Mouse (Mus musculus) adrenal gland, adult 2 months (tissue): ENCODE data around the gene Cd163. TPM values are rescaled to one million over a fixed set of nuclear protein-coding genes. Genes with fewer than 3 reads are reported as not detected.

ENCODE experiments used
- DNase-seq: peaks from one replicate; pipeline ENCODE4 v3.0.0; 2021
- polyA plus RNA-seq: library from polyadenylated mRNA; depleted of rRNA; stranded (reverse); fragments of >200 nt; gene quantifications from 2 replicates; pipeline ENCODE4 v1.2.3, GENCODE M21; 2012; rRNA removed
- total RNA-seq, 2 experiments: library from RNA; stranded (reverse); gene quantifications; 2 replicates each; pipeline ENCODE4 v1.2.3; 2021

The Cd163 gene
- total and polyA plus RNA-seq, 3 experiments: 0.51 to 12.4 (median 4.2) TPM

- DNase-seq: no peak
These were observed 56.1 kb downstream of the Cd163 start for GRCm38 (mm10) chr6:124360549-124360948.

- no peak for DNase-seq
These were observed 59.9 kb downstream of the Cd163 start for GRCm38 (mm10) chr6:124364328-124364727.

GRCm38 (mm10) chr6:124373584-124374206 is 69.2 kb downstream of the Cd163 start:
- no peak for DNase-seq

- DNase-seq: no peak
These were observed 70.2 kb downstream of the Cd163 start for GRCm38 (mm10) chr6:124374683-124375082.

- DNase-seq: no peak
These were observed 71.0 kb downstream of the Cd163 start for GRCm38 (mm10) chr6:124375435-124375884.

GRCm38 (mm10) chr6:124376311-124376710 is 71.9 kb downstream of the Cd163 start:
- no peak for DNase-seq

- no peak for DNase-seq
These were observed 73.2 kb downstream of the Cd163 start for GRCm38 (mm10) chr6:124377494-124378255.

GRCm38 (mm10) chr6:124379331-124379730 is 74.9 kb downstream of the Cd163 start:
- peak; percentile 39 for DNase-seq

Other genes with a start within 250 kb of the Cd163 start
- not detected for gene Vmn2r27, start 72.8 kb upstream of the Cd163 start, total RNA-seq
- gene Vmn2r27, start 72.8 kb upstream of the Cd163 start, polyA plus RNA-seq: not detected in 2 replicates
- gene Pex5, start 110.4 kb downstream of the Cd163 start, total RNA-seq: 10 to 100 TPM; 71.0 to 99.9 TPM
- 44.9 and 47.5 TPM in 2 replicates for gene Pex5, start 110.4 kb downstream of the Cd163 start, polyA plus RNA-seq
- gene Clstn3, start 160.1 kb downstream of the Cd163 start, total RNA-seq: 100 to 1,000 TPM in 1 of 2 experiments, 10 to 100 TPM in 1; 91.8 to 146 TPM
- 62.4 and 91.3 TPM in 2 replicates for gene Clstn3, start 160.1 kb downstream of the Cd163 start, polyA plus RNA-seq
- 10 to 100 TPM; 20.6 to 22.0 TPM for gene C1rl, start 188.5 kb downstream of the Cd163 start, total RNA-seq
- gene C1rl, start 188.5 kb downstream of the Cd163 start, polyA plus RNA-seq: 11.2 and 13.4 TPM in 2 replicates
- 10 to 100 TPM; 48.6 to 68.2 TPM for gene C1ra, start 207.7 kb downstream of the Cd163 start, total RNA-seq
- gene C1ra, start 207.7 kb downstream of the Cd163 start, polyA plus RNA-seq: 20.3 and 27.2 TPM in 2 replicates
- 10 to 100 TPM; 45.4 to 72.3 TPM for gene C1s1, start 237.7 kb downstream of the Cd163 start, total RNA-seq
- 10.1 and 14.8 TPM in 2 replicates for gene C1s1, start 237.7 kb downstream of the Cd163 start, polyA plus RNA-seq